Mouse (Mus musculus): Measurements from ENCODE around the gene Atf4. TPM values are rescaled to one million over a fixed set of nuclear protein-coding genes. Genes with fewer than 3 reads are reported as not detected.

Gene Atf4
- 117 and 121 TPM in 2 replicates for polyA plus RNA-seq (2015; fragmentation: Nextera tagmentation; extraction: Ambion mirVana)

DNA sequence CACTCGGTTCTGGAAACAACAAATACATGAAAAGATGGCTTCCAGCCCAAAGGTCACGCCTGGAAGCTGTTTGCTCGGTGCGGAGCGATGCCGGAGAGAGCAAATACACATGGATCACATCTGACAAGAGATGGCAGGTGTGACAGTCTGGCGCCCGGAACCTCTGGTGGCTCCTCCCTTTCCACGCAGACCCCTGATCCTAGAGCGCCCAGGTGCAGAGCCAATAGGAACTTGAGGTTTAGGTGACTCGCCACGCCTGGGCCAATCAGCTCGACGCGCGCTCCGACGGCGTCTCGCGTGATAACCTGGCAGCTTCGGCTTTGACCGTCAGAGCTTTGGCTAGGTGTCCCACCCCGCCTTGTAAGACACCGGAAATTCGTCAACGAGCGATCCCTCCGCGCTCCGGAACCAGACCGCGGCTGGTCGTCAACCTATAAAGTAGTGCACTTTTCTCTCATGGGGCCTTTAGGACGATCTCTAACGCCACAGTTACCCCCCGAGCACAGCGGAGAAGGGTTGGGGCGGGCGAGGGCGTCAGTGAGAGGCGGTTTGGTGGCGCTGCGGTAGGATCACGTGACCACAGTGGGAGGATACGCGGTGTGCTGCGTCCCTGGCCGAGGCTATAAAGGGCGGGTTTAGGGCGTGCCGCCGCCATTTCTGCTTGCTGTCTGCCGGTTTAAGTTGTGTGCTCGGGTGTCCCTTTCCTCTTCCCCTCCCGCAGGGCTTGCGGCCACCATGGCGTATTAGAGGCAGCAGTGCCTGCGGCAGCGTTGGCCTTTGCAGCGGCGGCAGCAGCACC lies at the start of gene Atf4:
Atf4 (plus strand) TSS at position 338 of the 799 bp plus-strand sequence.
- peak within 1 kb of the TSS; percentile 100 for H3K9ac ChIP-seq (ENCODE audit: low read length)

GRCm38 (mm10) chr15:80206057-80206565 lies 48.9 kb upstream of the Atf4 start:
- H3K4me1 ChIP-seq (replicated peaks; ENCODE audit: control insufficient read depth, insufficient read depth, low read length) = no peaks in the 10 kb centered on the region
- H3K36me3 ChIP-seq (ENCODE audit: control insufficient read depth, insufficient read depth, low read length) = no peaks in the 10 kb centered on the region
- H3K4me2 ChIP-seq (ENCODE audit: low read depth, low read length) = no peak overlapping the region
- H3K27ac ChIP-seq (ENCODE audit: low read length) = no peak overlapping the region
- no peak overlapping the region for H3K9ac ChIP-seq (ENCODE audit: low read length)
- 75% methylated on average over 3 of the region's 3 CpGs for WGBS
- no peaks in the 10 kb centered on the region for H3K9me3 ChIP-seq (ENCODE audit: control insufficient read depth, low read length)
- no peak for ATAC-seq (ENCODE audit: low read depth)
- H3K27me3 ChIP-seq (ENCODE audit: control insufficient read depth, insufficient read depth, low read depth, low read length) = no peaks in the 10 kb centered on the region
- H3K4me3 ChIP-seq (ENCODE audit: low read length) = no peak overlapping the region

More for the DNA sequence above, at the start of gene Atf4:
- WGBS = under 1% methylated on average over 62 of the region's 62 CpGs
- H3K4me3 ChIP-seq (ENCODE audit: low read length) = peak within 1 kb of the TSS; percentile 99
- no peaks in the 10 kb centered on the region for H3K27me3 ChIP-seq (ENCODE audit: control insufficient read depth, insufficient read depth, low read depth, low read length)
- peak; percentile 95 for ATAC-seq (ENCODE audit: low read depth)
- H3K9me3 ChIP-seq (ENCODE audit: control insufficient read depth, low read length) = no peaks in the 10 kb centered on the region
- peaks cover 25% of the 10 kb centered on the region for H3K4me1 ChIP-seq (replicated peaks; ENCODE audit: control insufficient read depth, insufficient read depth, low read length)
- H3K4me2 ChIP-seq (ENCODE audit: low read depth, low read length) = peak within 1 kb of the TSS; percentile 95
- peak within 1 kb of the TSS; percentile 98 for H3K27ac ChIP-seq (ENCODE audit: low read length)
- peaks cover 33% of the 10 kb centered on the region for H3K36me3 ChIP-seq (ENCODE audit: control insufficient read depth, insufficient read depth, low read length)

- H3K27ac ChIP-seq (ENCODE audit: low read length) = no peak overlapping the region
- no peaks in the 10 kb centered on the region for H3K27me3 ChIP-seq (ENCODE audit: control insufficient read depth, insufficient read depth, low read depth, low read length)
- H3K4me1 ChIP-seq (replicated peaks; ENCODE audit: control insufficient read depth, insufficient read depth, low read length) = no peaks in the 10 kb centered on the region
- 0 out of 2 replicates have a peak, but pooled peaks cover 4% of the 10 kb centered on the region for H3K36me3 ChIP-seq (ENCODE audit: control insufficient read depth, insufficient read depth, low read length)
- H3K4me2 ChIP-seq (ENCODE audit: low read depth, low read length) = no peak overlapping the region
- no peak for ATAC-seq (ENCODE audit: low read depth)
- WGBS = 31% methylated on average over 4 of the region's 4 CpGs
- no peak overlapping the region for H3K9ac ChIP-seq (ENCODE audit: low read length)
- H3K4me3 ChIP-seq (ENCODE audit: low read length) = no peak overlapping the region
- no peaks in the 10 kb centered on the region for H3K9me3 ChIP-seq (ENCODE audit: control insufficient read depth, low read length)
Observed at GRCm38 (mm10) chr15:80208446-80208845, 46.5 kb upstream of the Atf4 start.

DNA sequence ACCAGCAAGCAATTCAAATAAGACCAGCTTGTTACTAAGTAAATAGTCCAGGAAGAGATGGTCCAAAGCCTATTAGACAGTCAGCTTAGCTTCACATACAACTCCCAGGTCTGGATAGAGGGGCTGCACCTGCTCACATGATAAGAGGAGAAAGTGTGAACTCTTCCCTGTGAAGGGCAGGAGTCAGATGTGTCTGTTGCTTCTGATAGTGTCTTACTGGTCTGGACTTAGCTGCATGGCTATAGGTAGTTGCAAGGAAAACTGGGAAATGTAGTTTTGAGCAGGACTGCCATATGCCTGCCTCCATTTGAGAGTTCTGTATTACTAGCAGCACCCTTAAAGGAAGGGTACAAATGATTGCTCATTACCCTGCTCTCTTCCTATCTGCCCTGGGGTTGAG lies 41.3 kb upstream of the Atf4 start:
- Histone ChIP-seq H3K27me3 (ENCODE audit: control insufficient read depth, insufficient read depth, low read depth, low read length) (no peaks in the 10 kb centered on the region), H3K9me3 (ENCODE audit: control insufficient read depth, low read length) (no peaks in the 10 kb centered on the region), H3K9ac (ENCODE audit: low read length) (no peak overlapping the region), H3K4me3 (ENCODE audit: low read length) (no peak overlapping the region), H3K36me3 (ENCODE audit: control insufficient read depth, insufficient read depth, low read length) (0 out of 2 replicates have a peak, but pooled peaks cover 4% of the 10 kb centered on the region), H3K4me2 (ENCODE audit: low read depth, low read length) (no peak overlapping the region), H3K4me1 (replicated peaks; ENCODE audit: control insufficient read depth, insufficient read depth, low read length) (no peaks in the 10 kb centered on the region), H3K27ac (ENCODE audit: low read length) (no peak overlapping the region)
- ATAC-seq (ENCODE audit: low read depth) = no peak

GRCm38 (mm10) chr15:80215716-80216479 lies 39.1 kb upstream of the Atf4 start:
- Histone ChIP-seq H3K36me3 (ENCODE audit: control insufficient read depth, insufficient read depth, low read length) (0 out of 2 replicates have a peak, but pooled peaks cover 4% of the 10 kb centered on the region), H3K27ac (ENCODE audit: low read length) (no peak overlapping the region), H3K27me3 (ENCODE audit: control insufficient read depth, insufficient read depth, low read depth, low read length) (no peaks in the 10 kb centered on the region), H3K4me3 (ENCODE audit: low read length) (no peak overlapping the region), H3K9ac (ENCODE audit: low read length) (no peak overlapping the region), H3K4me2 (ENCODE audit: low read depth, low read length) (no peak overlapping the region), H3K9me3 (ENCODE audit: control insufficient read depth, low read length) (no peaks in the 10 kb centered on the region), H3K4me1 (replicated peaks; ENCODE audit: control insufficient read depth, insufficient read depth, low read length) (no peaks in the 10 kb centered on the region)
- 13% methylated on average over 10 of the region's 10 CpGs for WGBS
- no peak for ATAC-seq (ENCODE audit: low read depth)

GRCm38 (mm10) chr15:80216480-80216820 lies 38.5 kb upstream of the Atf4 start:
- Histone ChIP-seq H3K9ac (ENCODE audit: low read length) (no peak overlapping the region), H3K27ac (ENCODE audit: low read length) (no peak overlapping the region), H3K4me3 (ENCODE audit: low read length) (no peak overlapping the region), H3K9me3 (ENCODE audit: control insufficient read depth, low read length) (no peaks in the 10 kb centered on the region), H3K4me2 (ENCODE audit: low read depth, low read length) (no peak overlapping the region), H3K4me1 (replicated peaks; ENCODE audit: control insufficient read depth, insufficient read depth, low read length) (no peaks in the 10 kb centered on the region), H3K27me3 (ENCODE audit: control insufficient read depth, insufficient read depth, low read depth, low read length) (no peaks in the 10 kb centered on the region), H3K36me3 (ENCODE audit: control insufficient read depth, insufficient read depth, low read length) (0 out of 2 replicates have a peak, but pooled peaks cover 4% of the 10 kb centered on the region)
- WGBS = 59% methylated on average over 9 of the region's 9 CpGs
- ATAC-seq (ENCODE audit: low read depth) = no peak

DNA sequence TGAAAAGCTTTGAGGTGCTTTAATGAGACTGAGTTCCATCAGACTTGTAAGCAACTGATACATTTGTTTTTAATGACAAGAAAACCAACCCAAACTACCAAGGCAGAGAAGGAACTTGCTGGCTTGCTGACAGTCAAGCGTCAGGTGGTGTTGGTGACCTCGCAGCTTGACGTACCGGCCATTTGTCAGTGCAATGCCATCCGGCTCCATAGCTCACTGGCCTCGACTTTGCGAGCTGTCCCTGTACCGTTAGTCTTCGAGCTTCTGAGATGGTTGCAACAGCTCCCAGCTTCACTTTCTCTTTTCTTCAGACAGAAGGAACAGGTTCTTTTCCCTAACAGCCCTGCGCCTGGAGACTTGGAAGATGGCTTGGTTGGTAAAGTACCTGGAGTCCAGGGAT lies 37.5 kb upstream of the Atf4 start:
- no peak for ATAC-seq (ENCODE audit: low read depth)
- no peaks in the 10 kb centered on the region for H3K4me1 ChIP-seq (replicated peaks; ENCODE audit: control insufficient read depth, insufficient read depth, low read length)
- WGBS = 80% methylated on average over 10 of the region's 10 CpGs
- H3K27ac ChIP-seq (ENCODE audit: low read length) = no peak overlapping the region
- H3K9ac ChIP-seq (ENCODE audit: low read length) = no peak overlapping the region
- no peak overlapping the region for H3K4me3 ChIP-seq (ENCODE audit: low read length)
- H3K36me3 ChIP-seq (ENCODE audit: control insufficient read depth, insufficient read depth, low read length) = no peaks in the 10 kb centered on the region
- H3K27me3 ChIP-seq (ENCODE audit: control insufficient read depth, insufficient read depth, low read depth, low read length) = no peaks in the 10 kb centered on the region
- no peaks in the 10 kb centered on the region for H3K9me3 ChIP-seq (ENCODE audit: control insufficient read depth, low read length)
- no peak overlapping the region for H3K4me2 ChIP-seq (ENCODE audit: low read depth, low read length)

- Histone ChIP-seq H3K9ac (ENCODE audit: low read length) (no peak overlapping the region; the same call in 1 of the 2 replicates), H3K4me3 (ENCODE audit: low read length) (no peak overlapping the region), H3K9me3 (ENCODE audit: control insufficient read depth, low read length) (no peaks in the 10 kb centered on the region), H3K4me2 (ENCODE audit: low read depth, low read length) (peak overlapping the region; percentile 43), H3K27ac (ENCODE audit: low read length) (peak overlapping the region; percentile 26; the same call in 1 of the 2 replicates), H3K4me1 (replicated peaks; ENCODE audit: control insufficient read depth, insufficient read depth, low read length) (no peaks in the 10 kb centered on the region), H3K27me3 (ENCODE audit: control insufficient read depth, insufficient read depth, low read depth, low read length) (no peaks in the 10 kb centered on the region), H3K36me3 (ENCODE audit: control insufficient read depth, insufficient read depth, low read length) (no peaks in the 10 kb centered on the region)
- peak; percentile 60 for ATAC-seq (ENCODE audit: low read depth)
- WGBS = 21% methylated on average over 14 of the region's 14 CpGs
Observed at GRCm38 (mm10) chr15:80219211-80219610, 35.8 kb upstream of the Atf4 start.
